Mouse (Mus musculus): ENCODE measurements around the gene Zcchc24.

Zcchc24 gene

DNA sequence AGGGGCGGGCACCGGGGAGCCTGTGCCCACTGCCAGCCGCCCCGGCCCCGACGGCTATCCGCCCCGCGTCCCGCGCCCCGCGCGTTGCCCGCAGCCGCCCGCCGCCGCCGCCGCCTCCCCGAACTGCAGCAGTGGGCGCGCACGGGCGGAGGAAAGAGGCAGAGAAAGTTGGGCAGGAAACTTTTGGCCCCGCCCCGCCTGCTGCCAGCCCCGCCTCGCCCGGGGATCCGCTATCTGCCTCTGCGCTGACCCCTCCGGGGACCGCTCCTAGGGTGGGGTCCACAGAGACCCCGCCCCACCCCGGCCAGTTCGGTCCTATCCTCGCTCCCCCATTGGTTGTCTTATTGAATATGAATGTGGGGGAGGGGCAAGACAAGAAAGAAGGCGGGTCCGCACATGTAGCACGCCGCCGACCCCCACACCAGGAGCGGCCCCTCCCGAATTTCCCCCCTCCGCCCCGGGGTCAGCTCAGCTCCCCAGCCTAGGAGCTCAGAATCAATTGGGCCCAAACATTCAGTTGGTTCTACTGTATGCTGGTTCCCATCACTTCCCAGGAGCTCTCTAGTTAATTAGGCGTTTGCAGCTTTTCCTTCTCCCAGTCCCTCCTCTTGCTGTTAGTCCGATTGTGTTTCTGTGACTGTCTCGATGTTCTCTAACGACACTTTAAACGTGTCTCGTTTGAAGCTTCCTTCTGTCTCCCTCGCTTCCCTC, at the start of gene Zcchc24:
Zcchc24 (minus strand) TSS at position 125 of the 711 bp plus-strand sequence.
- in situ Hi-C loops (cut with MboI, MseI): loop anchor here (5.0 to 10.0 kb wide), 2 partner anchors 57 to 986 kb away; no protein-coding TSS in a partner anchor

DNA sequence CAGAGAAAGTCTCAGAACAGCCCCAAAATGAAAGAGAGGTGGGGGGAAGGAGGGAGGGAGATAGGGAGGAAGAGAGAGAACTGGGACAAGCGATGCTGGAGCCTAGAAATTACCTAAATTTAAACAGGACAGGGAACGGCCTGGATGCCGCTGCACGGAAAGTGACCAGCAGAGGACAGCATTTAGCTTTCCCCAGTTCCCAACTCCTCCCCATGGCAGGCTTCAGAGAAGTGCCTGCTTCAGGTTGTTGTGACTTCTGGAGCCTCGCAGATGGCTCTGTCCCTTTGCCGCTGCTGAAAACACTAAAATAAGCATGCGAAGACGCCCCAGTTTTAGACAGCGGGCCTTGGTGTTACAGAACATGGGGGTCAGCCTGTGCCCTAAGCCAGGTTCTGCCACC, 47.6 kb upstream of the Zcchc24 start:
- in situ Hi-C loops (cut with MboI, MseI): loop anchor here in 1 of 2 experiments (25.0 kb wide), 1 partner anchor 221 kb away; the partner anchor contains the start of gene Gm9780

DNA sequence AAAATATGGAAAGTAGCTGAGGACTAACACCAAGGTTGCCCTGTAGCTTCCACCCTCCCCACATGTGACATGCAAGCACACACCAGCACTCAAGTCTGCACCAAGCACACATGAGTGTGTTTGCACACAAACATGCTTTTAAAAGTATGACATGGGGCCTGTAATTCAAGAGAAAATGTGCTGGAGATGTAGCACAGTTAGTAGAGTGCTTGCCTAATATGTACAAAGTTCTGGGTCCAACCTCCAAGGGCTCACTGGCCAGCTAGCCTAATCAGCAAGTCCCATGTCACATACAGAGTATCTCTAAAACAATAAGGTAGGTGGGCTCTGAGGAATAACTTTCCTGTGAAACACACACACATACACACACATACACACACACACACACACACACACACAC, 45.3 kb upstream of the Zcchc24 start:
- in situ Hi-C loops (cut with MboI, MseI): loop anchor here (5.0 to 25.0 kb wide), 2 partner anchors 223 to 348 kb away; partner anchors contain the start of gene Gm9780 (in 1 of the 2)

DNA sequence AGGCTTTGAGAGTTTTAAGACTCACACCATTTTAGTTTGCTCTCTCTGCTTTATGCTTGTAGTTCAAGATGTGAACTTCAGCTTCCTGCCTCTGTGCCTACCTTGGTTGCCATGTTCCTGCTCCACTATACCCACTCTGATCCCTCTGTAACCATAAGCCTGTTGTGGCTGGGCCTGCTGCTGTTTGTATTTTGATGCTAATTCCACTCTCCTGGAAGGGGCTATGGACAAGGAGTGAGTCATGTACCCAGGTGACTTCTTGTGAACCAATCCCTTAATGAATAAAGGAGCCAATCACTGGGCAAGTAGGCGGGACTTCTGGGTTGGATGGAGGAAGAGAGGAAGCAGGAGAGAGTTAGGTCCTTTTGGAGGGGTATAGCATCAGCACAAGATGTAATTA, 42.2 kb upstream of the Zcchc24 start:
- in situ Hi-C loops (cut with MboI, MseI): loop anchor here (5.0 to 25.0 kb wide), 2 partner anchors 226 to 351 kb away; partner anchors contain the start of gene Gm9780 (in 1 of the 2)

DNA sequence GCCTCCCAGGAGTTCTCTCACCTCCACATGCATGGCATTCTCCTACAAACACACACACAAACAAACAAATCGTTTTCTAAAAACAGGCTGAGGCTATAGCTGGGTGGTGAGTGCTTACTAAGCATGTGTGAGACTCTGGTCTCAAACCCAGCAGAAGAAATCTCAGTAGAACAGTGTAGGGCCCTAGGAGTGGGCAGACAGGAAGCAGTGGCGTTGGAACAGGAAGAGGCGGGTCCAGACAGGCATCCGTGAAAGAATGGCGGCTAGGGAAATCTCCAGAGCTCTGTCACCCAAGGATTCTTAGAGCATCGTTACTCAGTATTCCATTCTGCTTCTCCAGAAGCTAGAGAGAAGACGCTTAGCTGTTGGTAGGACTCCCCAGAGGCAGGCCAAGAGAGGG, 37.7 kb upstream of the Zcchc24 start:
- in situ Hi-C loops (cut with MboI, MseI): loop anchor here in 1 of 2 experiments (25.0 kb wide), 1 partner anchor 231 kb away; the partner anchor contains the start of gene Gm9780

DNA sequence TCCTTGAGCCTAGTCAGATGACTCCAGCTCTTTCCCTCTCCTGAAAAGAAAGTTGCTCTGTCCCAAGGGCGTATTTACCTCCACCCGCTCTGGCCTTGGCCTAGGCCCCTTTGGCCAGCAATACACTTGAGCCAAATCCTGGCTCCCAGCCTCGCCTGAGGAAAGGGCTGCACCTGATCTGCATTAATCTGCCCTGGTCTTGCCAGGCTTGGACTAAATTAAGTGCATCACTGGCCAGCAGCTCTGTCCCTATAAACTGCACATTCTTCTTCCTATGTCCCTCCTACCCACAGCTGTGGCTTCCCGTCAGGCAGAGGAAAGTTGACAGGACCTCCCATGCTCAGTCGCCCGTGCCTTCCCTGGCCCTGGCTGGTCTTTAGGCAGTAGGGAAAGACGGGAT, 37.0 kb upstream of the Zcchc24 start:
- in situ Hi-C loops (cut with MboI, MseI): loop anchor here in 1 of 2 experiments (25.0 kb wide), 1 partner anchor 231 kb away; the partner anchor contains the start of gene Gm9780

DNA sequence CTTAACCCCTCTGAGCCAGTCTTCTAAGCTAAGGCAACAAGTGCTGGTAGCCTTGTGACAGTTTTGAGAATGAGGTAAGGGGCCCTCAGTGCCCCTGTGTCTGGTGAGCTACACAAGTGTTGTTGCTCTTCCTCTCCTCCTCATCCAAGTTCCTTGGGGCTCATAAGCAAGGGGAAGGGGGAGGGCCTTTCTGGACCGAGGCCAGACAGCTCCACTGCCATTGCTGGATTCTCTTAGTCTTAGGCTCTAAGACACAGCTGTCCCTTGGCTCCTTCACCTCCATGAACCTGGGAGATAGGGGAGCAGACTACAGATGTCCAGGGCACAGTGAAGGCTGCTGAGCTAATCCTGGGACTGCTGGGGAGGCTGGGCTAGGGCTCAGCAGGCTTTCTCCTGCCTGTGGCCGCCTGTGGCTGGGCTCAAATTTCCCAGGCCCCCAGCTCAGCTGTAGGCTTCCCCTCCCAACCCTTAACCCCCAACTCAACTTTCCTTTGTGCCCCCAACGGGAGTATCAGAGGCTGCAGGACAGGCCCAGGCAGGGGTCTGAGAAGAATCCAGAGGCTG, 34.5 kb upstream of the Zcchc24 start:
- in situ Hi-C loops (cut with MboI, MseI): loop anchor here in 1 of 2 experiments (25.0 kb wide), 1 partner anchor 234 kb away; the partner anchor contains the start of gene Gm9780

DNA sequence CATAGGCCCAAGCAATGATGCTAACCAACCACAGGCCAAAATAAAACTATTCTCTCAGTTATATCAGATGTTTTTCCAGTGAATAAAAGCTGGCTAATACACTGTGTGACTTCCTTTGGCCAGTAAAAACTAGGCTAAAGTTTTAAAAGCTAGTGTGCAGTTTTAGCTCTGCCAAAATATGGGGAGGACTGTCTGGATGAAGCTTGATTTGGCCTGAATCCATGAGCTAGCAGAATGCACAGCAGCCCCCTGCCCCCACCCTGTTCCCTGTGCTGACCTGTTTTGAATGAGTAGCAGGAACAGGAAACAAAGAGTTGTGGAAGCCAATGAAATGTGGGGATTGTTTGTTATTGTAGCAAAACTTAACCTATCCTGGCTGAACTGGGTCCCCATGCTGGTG, 33.7 kb upstream of the Zcchc24 start:
- in situ Hi-C loops (cut with MboI, MseI): loop anchor here in 1 of 2 experiments (25.0 kb wide), 1 partner anchor 235 kb away; the partner anchor contains the start of gene Gm9780

DNA sequence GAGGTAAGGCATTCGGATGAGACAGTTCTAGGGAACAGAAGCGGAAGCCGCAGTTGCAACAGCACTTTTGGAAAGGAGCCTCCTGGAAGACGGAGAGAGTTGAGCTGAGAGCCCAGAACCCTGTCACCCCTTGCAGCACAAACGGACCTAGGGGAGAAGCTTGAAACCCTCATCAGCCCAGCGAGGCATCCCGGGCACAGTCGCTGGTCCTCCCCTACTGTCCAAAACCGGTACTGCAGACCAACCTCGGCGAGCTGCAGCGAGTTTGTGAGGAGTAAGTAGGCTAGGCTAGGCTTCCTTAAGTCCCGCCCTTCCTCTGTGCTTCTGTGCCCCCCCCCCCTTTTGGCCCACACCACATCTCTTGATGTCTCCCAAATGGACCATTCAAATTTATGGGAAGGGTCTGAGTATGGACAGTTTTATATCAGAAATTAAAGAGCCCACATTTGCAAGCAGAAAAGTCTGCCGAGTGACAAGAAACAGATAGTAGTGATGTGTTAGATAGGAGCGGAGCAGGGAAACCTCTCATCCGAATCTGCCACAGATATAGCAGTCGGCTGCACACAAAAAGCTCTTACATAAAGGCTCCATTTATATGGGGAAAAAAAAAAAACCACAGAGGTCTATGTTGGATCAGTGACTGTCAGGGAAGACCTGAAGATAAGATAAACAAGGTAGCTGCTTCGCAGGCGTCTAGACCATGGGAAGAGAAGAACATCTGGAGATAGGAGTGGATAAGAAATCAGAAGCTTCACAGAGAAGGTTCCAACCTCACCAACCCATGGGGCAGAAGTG, 31.5 kb upstream of the Zcchc24 start:
- in situ Hi-C loops (cut with MboI, MseI): loop anchor here in 1 of 2 experiments (25.0 kb wide), 1 partner anchor 237 kb away; the partner anchor contains the start of gene Gm9780

DNA sequence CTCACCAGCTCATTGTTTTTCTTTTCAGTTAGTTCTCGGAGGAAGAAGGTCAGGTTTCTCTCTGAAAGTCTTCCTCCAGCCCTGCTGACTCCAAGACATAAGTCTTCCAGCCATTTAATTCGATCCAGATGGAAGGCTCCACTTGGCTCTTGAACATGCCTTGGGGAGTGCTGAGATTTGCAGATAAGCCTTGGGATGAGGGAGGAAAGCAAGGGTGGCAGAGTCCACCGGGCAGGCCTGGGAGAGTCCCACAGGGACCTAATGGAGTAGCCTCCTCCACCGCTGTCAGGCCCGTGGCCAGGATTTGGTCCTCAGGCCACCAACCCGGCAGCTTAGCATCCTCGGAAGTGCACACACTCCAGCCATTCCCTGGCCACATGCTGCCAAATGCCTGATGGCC, 27.8 kb upstream of the Zcchc24 start:
- in situ Hi-C loops (cut with MboI, MseI): loop anchor here in 1 of 2 experiments (5.0 kb wide), 1 partner anchor 69 kb away; no protein-coding TSS in a partner anchor

DNA sequence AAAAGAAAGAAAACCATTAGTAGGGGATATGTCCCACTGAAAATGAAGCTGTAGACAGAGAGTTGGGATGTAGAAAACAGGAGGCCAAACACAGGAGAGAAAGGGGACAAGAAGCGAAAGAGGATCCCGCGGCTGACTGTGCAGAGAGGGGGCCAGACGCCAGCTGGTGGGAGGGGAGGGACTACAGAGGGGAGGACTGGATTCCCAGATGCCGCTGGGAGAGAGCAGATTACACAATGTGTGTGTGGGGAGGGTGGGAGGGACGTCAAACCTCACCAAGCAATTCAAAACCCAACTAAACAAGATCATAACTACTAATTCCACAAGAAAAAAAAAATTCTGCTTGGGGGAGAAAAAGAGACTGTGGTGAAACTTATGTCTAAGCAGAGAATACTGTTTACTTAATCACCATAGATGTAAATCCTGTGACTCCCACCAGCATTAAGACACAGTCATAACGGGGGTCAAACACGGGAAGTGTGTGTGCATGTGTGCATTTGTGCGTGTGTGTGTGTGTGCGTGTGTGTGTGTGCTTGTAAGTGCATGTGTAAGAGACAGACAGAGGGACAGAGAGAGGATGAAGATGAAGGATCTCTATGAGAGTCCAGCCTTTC, 26.8 kb upstream of the Zcchc24 start:
- in situ Hi-C loops (cut with MboI, MseI): loop anchor here in 1 of 2 experiments (5.0 kb wide), 1 partner anchor 68 kb away; no protein-coding TSS in a partner anchor

DNA sequence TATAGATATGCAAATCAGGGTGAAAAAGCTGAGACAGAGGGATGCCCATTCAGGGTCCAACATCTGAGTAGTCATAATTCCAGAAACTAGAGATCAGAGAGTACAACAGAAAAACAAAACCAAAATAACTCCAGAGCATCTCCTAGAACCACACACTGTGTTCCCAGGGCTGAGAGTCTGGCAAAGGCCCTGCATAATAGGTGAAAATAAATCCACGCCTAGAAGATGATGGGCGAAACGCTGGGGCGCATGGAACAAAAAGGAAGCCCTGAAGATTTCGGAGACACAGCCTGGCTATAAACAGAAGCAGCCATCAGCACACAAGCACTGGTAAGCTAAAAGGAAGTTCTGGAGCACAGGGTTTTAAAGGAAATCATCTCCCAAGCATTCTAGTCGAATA, 26.2 kb upstream of the Zcchc24 start:
- in situ Hi-C loops (cut with MboI, MseI): loop anchor here in 1 of 2 experiments (5.0 kb wide), 1 partner anchor 68 kb away; no protein-coding TSS in a partner anchor

DNA sequence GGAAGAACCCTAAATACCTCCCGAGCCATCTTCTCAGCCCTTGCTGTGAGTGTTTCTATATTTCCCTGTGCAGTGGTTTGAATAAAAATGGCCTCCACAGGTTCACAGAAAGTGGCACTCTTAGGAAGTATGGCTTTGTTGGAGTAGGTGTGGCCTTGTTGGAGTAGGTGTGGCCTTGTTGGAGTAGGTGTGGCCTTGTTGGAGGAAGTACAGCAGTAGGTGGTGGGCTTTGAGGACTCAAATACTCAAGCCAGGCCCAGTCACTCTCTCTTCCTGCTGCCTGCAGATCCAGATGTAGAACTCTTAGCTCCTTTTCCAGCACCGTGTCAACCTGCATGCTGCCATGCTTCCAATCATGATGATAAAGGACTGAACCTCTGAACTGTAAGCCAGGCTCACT, 25.5 kb upstream of the Zcchc24 start:
- in situ Hi-C loops (cut with MboI, MseI): no loop called here

DNA sequence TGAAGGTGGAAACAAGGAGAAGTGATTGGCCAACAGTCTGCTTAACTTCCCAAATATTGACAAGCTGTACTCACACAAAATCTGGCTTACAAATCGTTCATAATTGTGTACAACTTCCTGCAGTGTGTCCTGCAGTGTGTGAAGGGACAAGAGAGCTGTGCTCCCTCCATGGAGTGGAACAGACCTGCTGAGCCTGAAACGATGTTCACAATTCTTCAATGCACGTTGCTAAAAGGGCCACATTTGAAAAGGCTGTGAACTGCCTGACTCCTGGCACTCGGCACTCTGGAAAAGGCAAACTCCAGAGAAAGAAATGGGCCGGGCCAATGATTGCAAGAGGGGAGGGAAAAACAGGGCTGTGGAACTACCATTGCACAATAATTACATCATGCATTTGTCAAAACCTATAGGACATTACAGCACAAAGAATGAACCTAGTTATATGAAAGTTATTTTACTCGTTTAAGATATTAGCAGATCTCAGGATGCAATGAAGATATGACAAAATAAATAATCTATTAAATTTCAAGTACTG, 22.0 kb upstream of the Zcchc24 start:
- in situ Hi-C loops (cut with MboI, MseI): no loop called here

DNA sequence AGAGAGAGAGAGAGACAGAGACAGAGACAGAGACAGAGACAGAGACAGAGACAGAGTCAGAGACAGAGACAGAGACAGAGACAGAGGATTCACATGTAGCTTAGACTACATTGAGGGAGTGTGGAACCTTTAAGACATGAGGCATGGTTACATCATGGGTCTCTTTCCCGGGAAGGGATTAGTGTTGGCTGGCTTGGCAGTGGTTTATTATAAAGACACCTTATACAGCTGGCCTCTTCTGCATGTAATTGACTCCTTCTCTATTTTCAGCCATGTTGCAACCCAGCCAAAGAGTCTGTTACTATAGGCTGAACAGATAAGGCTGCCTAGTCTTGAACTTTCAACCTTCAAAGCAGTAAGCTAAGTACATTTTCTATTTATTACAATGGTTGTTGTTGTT, 21.1 kb upstream of the Zcchc24 start:
- in situ Hi-C loops (cut with MboI, MseI): no loop called here

DNA sequence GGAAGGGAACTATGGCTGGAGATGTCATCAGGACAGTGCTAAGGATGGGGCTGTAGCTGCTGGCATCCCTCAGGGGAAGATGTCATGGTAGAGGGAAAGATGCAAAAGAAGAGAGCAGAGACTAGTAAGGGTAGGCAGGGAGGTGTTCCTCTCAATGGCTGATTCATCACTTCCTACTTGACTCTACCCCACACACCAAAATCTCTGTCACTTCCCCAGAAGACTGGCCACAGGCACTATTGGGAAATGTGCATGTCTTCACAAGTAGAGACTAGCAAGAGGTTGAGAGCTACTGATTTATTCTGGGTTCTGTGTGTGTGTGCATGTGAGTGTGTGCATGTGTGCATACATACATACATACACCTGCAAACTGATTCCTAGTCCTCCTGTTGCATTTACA, 20.4 kb upstream of the Zcchc24 start:
- in situ Hi-C loops (cut with MboI, MseI): no loop called here

DNA sequence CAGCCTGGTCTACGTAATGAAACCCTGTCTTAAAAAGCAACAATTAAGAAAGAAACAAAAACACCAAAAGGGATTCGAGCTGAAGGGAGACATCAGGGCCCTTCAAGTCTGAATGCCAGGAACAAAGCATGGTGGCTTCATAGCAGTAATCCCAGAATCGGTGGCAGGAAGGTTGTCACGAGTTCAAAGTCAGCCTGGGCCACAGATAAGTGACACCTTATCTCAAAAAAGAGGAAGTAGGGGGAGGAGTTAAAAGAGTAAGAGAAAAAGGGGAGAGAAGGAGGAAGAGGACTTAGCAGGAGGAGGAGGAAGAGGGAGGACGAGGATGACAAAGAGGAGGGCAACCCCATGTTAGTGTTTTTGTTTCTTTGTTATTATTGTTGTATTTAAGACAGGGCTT, 19.4 kb upstream of the Zcchc24 start:
- in situ Hi-C loops (cut with MboI, MseI): no loop called here

DNA sequence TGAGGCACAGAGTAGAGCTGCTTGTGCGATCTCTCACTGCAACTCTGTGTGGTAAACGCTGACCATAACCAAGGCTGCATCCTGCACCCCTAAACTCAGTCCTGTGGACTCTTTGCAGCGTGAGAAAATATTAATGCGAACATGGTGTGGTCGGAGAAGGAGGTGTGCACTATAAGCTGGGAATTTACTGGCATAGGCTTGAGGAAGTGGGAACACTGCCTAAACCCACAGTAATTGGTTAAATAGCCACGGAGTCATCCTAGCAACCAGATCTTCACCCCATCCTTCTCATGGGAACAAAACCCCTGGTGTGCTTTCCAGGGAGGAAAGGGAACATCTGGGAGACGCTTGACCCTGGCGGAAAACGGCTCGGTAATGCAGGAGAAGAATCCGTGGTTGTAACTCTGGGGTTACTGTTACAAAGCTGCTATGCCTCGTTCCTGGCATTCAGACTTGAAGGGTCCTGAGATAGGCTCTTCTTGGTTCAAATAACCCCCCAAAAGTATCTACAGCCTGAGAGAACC, 18.6 kb upstream of the Zcchc24 start:
- in situ Hi-C loops (cut with MboI, MseI): no loop called here

DNA sequence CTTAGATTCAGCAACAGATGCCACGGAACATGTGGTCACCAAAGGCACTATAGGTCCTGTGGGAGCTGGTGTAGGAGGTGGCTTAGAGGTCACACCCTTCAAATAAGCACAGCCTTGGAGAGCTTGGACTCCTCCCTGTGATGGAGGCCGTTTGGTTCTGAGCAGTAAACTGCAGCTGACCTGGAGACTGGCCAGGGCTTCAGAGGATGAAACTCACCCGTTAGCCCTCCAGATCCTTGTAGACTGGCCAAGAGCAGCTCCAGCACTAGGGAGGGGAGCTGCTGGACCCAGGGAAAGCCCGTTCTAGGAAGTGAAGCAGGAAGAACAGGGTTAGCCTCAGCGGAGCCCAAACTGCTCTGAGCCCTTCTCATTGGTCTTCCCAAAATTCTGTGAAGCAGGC, 18.1 kb upstream of the Zcchc24 start:
- in situ Hi-C loops (cut with MboI, MseI): no loop called here

DNA sequence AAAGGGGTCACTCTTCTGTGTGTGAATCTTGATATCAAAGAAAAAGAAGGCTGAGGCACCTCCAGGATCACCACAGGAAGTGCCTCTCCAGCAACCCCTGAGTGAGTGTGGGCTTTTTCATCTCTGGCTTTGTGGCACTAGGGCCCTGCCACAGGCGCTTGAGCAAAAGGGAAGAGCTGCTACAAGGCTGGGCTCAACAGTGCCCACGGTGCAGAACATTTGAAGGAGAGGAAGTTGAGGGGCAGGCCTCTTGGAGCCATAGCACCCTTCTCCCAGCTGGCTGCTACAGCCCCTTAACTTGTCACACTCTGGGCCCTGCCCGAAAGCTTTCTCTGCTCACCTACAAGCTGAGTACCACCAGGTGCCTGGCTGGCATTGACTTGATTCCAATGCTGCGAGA, 16.4 kb upstream of the Zcchc24 start:
- in situ Hi-C loops (cut with MboI, MseI): no loop called here

DNA sequence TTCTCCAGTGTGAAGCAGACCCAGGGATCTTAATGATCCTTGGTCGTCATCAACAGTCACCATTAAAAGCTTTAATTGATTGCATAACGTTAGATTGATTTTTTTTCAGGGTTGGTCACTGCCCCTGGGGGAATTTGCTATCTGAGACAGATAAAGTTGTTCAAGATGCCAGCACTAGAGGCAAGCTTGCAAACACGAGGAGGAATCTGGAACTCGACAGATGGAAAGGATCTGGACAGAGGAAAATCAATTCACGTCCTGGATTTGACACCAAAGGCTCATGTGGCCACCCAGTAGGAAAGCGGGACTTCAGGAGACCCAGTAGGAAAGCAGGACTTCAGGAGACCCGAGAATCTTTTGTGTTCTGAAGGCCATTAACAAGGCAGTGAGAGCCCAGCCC, 14.4 kb upstream of the Zcchc24 start:
- in situ Hi-C loops (cut with MboI, MseI): no loop called here

Measured in T-helper 17 cell (primary cell).